Mouse (Mus musculus) megakaryocyte progenitor cell, adult 5-6 weeks (primary cell): ENCODE measurements around the gene Pitpnc1. TPM values are rescaled to one million over a fixed set of nuclear protein-coding genes. Genes with fewer than 3 reads are reported as not detected.

ENCODE experiments used
- ATAC-seq: replicated peaks from 2 replicates; pipeline ENCODE4 v1.8.0; 2016; ENCODE audit warnings: mild to moderate bottlenecking, moderate TSS enrichment, inconsistent platforms; ENCODE audit not compliant: poor library complexity
- total RNA-seq, 2 experiments: library from RNA; stranded (forward) in 1 of 2; stranded (reverse) in 1 of 2; fragments of 157-497, 149-512 nt in 1 of 2; fragments of 200-1000 nt in 1 of 2; gene quantifications; 2 replicates each; pipeline versions ENCODE4 v1.2.3 to v1.2.4; 2015 to 2017

Pitpnc1 gene
- total RNA-seq, 2 experiments from 2014 or later: 10.0 to 33.4 TPM

DNA sequence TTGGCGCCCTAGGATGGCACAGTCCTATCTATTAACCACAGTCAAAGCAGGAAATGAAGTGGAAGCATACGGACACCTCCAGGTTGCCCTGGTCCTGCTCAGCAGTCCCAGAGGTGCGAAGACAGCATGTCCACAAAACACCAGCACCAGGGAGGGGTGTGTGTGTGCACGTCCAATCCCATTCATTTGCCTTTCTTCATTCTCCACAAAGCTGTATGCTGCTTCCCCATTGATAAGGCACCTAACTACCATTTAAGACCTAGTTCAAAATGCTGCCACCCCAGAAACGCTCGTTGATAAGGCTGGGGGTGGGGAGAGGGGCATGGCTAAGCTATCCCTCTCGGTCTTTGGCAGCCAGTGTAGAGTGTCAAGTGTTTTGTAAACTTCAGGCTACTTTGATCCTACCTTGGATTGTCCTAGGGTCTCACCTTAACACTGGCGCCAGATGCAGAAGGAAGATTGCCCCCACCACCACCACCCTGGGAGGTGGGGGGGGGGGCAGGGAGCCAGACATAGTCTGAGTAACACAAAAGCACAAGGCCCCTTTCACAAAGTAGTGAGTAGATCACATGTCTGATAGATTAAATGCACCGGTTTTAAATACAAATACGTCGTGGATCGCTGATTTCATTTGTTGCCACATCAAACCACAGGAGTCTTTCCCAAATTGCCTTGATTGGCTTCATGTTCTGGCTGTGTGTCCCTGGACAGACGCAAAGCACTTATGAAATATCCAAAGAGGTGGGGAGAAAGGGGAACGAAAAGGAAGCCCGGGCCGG, 2.1 kb downstream of the Pitpnc1 start:
- peak; percentile 42 for ATAC-seq

DNA sequence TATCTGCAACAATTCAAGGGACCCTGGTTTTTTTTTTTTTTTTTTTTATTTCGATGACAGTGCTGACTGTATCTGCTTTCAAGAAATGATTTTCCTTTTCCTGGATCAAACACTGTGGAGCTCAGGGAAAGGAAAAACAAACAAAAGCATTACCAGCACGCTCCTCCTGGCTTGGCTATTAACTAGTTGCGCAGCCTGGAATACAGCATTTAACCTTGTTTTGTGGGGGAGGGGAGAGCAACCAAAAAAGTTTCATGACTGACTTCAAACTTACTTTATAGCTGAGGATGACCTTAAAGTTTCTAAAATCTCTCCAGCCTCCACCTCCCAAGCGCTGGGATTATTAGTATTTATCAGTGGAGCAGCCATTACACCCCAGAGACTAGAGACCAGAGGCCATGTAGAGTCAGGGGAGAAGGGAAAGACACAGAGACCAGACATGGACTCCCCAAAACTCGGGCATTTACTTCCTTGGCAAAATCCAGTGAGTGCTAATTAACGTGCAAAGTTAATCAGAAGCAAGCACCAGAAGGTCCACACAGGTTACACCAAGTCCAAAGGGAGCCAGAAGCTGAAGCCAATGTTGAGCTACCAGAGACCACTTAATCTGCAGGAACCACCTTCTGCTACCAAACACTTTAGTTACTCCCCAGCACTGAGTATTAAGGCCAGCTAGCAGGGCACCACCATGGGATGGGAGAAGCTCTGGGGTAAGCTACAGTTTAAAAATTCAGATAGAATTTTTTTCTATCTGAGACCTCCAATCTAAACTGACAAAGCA, 3.7 kb downstream of the Pitpnc1 start:
- no peak for ATAC-seq

DNA sequence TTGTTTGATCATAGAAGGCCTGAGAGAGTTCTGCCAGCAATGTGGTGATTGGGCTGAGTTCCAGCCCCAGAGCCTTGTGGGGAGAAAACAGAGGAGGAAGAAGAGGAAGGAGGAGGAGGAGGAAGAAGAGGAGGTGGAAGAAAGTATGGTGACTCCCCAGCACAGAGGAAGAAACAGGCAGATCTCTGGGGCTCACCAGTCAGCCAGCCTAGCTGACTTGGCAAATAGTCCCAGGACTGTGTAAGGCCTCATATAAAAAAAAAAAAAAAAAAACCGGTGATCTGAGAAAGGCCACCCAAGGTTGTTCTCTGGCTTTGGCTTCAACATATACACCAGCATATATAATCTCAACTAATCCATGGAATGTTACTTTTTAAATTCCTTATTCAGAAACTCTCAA, 4.5 kb downstream of the Pitpnc1 start:
- ATAC-seq: no peak

DNA sequence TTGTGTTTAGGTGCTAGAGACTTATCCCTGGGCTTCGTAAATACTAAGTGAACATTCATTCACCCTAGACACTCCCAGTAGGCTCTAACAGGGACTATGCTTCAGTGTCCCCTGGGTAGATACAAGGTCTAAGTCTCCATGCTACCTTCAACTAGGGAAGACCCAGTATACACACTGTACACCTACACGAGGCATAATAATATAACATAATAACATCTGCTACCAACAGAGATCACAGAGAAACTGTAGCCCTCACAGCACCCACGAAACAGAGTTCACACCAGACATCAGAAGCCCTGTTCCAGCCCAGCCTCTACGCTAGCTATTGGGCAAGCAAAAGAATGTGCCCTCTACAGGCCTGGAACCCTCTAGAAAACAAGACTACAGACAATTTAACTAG, 5.5 kb downstream of the Pitpnc1 start:
- no peak for ATAC-seq

DNA sequence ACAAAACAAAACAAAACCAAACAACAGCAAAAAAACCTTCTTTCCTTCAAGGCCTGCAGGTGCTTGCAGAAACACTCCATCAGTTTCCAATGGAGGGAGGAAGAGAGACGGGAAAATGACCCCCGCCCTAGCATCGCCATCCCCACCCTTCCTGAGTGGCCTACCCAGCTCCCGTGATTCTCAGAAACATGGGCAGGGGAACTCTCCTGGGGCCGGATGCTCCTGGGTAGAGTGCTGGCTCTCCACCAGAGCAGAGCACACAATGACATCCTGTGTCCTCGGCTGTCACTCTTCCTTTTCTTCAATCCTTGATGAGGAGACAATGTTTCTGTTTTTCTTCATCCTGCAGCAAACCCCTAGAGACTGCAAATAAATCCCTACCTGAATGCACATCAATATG, 6.4 kb downstream of the Pitpnc1 start:
- ATAC-seq: no peak

DNA sequence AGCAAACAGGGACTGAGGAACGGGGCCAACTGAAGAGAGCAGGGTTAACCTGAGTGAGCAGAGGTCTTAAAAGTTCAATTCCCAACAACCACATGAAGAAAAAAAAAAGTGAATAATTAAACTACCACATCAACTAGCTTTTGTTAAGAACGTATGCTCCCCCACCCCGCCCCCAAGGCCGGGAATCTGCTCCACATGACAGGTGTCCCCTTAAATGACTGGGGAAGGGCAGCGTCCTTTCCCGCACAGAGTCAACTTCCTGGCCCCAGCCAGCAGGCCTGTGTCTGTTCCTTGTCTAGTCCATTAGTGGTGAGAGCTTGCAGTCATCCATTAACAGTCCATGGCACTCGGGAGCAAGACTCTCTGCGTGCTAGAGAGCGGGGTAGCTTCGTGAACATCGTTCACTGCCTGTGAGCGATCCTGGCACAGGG, 7.2 kb downstream of the Pitpnc1 start:
- ATAC-seq: no peak

DNA sequence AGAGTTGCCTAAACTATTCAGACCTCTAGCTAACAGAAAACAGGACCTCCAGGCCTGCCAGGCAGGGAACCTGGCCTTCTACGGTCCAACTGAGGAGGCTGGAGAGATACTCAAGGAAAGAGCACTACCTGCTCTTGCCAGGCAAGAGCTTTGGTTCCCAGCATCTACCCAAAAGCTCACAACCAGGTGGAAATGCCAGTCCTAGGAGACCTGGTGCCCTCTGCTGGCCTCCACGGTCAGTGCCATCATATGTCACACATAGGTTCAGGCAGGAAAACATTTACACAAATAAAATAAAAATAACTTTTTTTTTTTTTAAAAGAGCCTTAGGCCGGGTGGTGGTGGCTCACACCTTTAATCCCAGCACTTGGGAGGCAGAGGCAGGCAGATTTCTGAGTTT, 8.0 kb downstream of the Pitpnc1 start:
- ATAC-seq: peak; percentile 71

DNA sequence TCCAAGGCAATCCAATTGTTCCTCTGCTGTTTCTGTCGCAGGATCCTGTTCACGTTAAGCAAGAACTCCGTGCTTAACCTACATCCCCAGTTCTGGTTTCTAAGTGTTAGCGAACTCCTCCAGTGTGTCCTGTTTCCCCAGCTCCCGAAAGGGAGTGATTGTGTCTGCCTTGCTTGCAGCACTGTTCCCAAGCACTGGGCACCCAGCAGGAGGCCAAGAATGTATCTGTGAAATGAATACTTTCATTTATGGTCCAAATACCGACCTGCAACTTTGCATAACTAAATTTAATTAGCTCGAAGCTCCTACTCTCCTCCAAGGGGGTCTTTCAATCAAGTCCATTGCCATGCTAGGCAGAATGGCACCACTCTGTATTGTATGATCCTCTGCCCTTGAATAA, 10.7 kb downstream of the Pitpnc1 start:
- ATAC-seq: no peak

DNA sequence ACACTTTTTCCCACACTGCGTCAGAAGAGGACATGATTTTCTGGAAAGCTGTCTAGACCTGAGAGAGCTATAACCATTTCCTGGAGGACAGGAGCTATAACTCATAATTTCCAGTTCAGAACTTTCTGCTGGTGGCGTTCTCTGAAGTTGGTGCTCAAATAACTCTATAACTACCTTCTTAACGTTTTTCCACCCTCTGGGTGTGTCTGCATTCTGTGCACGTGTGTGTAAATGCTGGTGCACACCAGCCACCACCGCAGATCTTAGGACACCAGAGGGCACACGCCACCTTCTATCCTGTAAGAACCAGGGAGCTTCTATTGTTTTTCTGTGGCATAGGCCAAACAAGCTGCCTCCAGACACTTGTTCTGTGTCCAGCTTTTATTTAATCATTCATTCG, 11.5 kb downstream of the Pitpnc1 start:
- no peak for ATAC-seq

DNA sequence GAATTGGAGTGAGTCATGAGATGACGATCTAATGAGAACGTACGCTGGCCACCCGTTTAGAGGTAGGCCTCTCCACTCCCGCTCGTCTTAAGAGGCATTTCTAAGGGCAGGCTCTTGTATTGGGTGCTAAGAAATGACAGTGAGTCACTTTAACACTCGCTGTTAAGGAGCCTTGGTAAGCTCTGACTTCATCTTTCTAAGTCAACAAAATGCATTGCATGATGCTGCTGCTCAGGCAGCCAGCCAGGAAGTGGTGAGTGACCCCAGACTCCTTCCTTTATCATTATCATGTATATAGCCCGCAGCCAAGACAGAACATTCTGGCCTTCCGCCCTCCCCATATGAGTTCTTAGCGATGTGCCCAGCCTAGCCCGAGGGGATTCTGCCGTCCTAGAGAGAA, 12.2 kb downstream of the Pitpnc1 start:
- ATAC-seq: no peak

DNA sequence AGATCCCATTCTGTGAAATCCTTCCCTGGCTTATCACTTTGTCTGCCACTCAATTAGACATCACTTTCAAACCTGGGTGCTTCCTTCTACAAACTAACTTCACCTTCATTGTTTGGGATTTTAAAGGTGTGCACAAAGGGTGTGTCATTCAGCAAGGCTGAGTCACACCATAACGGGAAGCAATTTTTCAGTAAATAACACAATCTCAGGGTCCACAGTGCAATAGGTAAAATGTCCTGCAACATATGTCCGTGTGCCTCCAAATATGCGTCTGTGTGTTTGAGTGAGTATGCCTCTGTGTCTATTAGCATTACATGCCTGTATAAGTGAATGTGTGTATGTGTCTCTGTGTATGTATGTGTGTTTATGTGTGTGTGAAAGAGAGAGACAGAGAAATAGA, 13.2 kb downstream of the Pitpnc1 start:
- no peak for ATAC-seq

DNA sequence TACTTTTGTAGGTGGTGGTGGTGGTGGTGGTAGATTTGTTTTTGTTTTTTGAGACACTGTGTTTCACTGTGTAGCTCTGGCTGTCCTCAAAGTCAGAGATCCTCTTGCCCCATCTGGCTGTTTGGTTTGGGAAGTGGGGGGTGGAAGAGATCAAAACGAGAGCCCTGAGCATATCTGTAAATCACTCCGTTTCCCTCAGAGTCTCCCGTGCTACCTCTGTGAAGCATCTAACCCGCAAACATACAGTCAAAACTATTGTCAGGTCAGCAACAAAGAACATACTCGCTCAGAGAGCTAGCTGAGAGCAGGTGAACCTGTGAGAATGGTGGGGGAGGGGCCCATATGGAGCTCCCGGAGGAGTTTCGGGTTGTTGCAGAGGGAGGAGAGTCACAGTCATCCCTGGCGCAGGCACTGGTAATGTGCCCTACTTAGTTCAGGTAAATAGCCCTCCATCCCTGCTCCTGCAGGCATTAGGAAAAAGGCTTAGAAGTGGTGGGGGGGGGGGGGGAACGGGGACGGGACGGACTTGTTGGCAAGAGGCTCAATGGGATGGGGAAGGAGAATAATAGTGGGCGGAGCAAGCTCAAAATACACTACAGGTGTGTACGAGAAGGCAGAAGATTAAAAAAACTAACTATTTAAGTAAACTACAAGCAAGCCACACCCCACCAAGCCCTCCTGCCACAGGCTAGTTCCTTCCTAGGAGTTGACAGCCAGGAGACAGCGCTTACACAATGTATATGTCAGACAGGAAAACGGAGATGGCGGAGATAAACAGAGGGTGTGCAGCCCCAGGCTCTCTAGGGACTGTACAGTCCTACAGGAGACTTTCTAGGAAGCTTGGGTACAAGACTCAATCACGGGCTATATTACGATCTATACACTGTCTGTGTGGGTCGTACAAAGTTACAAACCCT, 15.7 kb downstream of the Pitpnc1 start:
- ATAC-seq: peak; percentile 64

DNA sequence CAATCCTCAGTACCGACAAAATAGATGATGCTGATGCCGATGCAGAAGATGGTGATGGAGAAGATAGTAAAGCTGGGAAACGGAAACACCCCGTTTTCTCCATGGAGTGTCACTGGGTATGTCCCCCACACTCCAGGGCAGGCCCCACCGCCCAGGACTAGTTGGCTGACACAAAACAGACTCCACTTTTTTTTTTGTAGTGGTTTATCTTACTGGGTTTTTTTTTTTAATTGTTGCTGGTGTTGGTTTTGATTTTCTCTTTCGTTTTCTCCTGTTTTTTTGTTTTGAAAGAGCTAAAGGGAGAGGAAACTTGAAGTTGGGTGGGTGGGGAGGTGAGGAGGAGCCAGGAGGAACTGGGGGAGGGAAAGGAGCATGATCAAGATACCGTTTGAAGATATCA, 18.4 kb downstream of the Pitpnc1 start:
- no peak for ATAC-seq

DNA sequence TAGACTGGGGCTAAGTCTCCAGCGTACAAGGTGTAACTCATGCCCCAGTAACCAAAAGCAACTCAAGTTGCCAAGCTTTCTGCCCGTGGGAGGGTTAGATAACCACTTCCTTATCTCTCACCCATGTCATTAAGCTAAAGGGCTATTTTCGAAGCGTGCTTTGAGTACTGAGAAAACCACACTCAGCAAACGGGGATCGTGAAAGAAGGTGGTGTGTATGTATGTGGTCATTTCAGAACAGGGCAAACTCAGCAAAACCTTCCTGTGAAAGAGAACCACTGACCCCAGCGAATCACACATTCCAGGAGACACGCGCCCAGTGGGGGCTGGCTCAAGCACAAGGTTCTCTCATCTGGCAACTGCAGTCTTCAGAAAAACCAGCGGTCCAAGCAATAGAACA, 19.4 kb downstream of the Pitpnc1 start:
- peak; percentile 75 for ATAC-seq

DNA sequence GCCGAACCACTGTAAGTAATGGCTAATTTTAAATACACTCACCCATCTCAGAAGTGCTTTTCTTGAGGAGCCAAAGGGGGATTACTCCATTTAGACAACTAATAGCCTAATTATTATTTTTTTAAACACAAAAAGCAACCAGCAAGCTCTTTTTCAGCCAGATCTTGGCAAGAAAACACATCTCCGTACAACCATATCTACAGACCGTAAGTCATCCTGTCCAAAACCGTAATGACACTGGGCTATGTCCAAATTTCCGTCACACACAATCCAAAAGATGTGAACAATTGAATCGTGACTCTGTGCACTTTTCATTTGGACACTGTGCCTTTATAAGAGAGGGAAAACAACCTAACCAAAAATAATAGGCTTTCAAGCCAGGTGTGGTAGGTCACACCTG, 20.4 kb downstream of the Pitpnc1 start:
- ATAC-seq: no peak

DNA sequence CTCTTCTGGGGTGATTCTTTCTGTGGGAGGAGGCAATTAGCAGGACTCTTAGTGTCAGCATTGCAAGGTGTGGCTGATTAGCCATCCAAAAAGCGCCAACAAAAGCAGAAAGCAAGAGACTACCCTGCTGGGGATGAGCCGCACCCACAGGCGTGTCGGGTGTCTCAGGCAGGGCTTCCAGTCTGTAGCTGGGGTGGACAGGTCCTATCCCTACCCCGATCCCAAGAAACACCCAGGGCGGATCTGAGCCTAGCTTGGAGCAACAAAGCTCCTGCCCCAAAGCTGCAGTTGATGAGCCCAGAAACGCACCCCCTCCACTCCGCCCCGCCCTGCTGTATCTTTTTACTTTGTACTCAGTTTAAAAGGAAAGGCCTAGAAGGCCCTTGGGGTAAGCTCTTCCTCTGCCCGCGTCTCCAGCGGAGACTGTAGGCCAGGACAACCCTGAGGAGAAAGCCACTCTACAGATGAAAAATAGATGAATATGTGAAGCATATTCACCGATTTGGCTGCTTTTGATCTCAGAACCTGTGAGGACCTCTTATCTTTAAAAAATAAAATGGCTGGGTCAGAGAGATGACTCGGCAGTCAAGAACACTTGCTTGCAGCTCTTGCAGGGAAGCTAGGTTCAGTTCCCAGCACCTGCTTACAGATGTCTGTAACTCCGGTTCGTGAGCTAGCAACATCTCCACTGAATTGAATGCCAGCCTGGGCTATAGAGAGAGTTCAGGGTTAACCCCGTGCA, 21.2 kb downstream of the Pitpnc1 start:
- peak; percentile 25; the same call in 1 of the 2 replicates for ATAC-seq

DNA sequence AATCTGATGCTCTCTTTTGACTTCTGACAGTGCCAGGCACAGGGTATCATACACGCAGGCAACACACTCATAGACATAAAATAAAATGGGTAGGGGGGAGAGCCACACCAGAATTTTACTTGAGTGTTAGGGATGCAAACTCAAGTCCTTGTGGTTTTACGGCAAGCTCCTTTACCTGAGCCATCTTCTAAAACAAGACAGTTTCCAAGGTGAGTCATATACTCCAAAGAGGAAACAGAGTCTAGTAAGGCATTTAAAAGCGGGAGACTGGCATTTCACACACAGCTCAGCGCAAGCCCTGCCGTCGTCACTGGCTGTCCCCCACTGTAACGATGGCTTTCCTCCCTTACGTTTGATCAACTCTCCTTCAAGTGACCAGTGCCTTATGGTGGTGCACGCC, 22.6 kb downstream of the Pitpnc1 start:
- no peak for ATAC-seq

DNA sequence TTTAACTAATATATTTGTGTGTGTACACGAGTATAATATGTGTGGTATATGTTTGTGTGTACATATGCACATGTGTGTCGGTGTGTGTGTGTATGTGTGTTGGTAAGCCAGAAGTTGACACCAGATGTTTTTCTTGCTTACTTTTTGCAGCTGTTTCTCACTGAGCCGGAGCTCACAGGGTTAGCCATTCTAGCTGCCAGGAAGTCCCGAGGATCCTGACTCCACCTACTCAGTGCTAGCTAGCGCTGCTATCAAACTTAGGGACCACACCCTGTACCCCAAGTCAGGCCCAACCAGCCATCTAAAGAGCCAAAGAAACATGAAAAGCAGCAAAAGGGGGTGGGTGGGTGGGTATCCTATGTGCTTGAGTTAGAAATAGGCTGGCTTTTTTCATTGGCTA, 23.1 kb downstream of the Pitpnc1 start:
- peak; percentile 58 for ATAC-seq

DNA sequence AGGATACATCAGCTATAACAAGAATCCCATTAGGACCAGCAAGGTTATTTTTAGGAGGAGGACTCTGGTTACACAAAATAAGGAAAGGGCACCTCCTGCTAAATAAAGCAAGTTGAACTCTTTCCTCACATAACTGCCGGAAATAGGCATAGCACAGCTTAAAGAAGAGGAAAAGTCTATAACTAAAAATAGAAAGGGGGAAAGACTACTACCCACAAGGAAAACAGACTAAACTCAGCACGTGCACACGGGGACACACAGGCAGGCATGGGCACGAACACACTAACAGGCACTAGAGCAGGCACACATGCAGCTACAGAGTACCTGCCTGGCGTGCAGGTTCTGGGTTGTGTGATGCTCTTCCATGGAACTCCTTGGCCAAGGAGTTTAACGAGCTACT, 23.8 kb downstream of the Pitpnc1 start:
- 0 out of 2 replicates have a peak, but pooled peaks have one; percentile 6 for ATAC-seq

DNA sequence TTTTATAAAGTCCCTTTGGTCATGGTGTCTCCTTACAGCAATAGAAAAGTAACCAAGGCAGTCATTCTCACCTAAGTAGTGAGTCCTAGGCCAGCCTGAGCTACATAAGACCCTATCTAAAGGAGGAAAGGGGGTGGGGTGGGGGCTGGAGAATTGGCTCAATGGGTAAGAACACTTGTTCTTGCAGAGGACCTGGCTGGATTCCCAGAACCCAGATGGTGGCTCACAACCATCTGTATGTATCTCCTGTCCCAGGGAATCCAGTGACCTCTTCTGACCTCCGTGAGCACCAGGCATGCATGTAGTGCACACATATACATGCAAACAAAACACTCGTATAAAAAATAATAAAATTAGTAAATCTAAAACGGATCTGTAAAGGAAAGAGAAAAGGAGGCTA, 24.8 kb downstream of the Pitpnc1 start:
- ATAC-seq: no peak
